Mouse (Mus musculus) thymus, adult 2 months (tissue): Measurements from ENCODE around the gene Ttk.

Source experiments
- CTCF ChIP-seq: fragments of 200-500 bp; IDR thresholded peaks from 2 replicates; pipeline ENCODE4 v1.5.1; 2012; ENCODE audit warnings: mild to moderate bottlenecking, control low read depth, low read length, moderate library complexity, borderline replicate concordance; ENCODE audit not compliant: control insufficient read depth, poor library complexity, insufficient read depth; ENCODE audit errors: extremely low read depth
- POLR2A ChIP-seq: fragments of 200-500 bp; IDR thresholded peaks from 2 replicates; pipeline ENCODE4 v1.6.1; 2012; ENCODE audit warnings: mild to moderate bottlenecking, low read length, control low read depth, moderate library complexity; ENCODE audit not compliant: control insufficient read depth, poor library complexity, insufficient read depth; ENCODE audit errors: extremely low read depth

- no peak for TF ChIP-seq POLR2A
- no peak for TF ChIP-seq CTCF
Observed at GRCm38 (mm10) chr9:83829896-83830295, 4.6 kb upstream of the Ttk start.
